Comparison of ENCODE assay signal across 20 mouse cellular contexts in genomic region chr3:81023568-81023967, GRCm38 (mm10). TPM values are rescaled to one million over a fixed set of nuclear protein-coding genes. Genes with fewer than 3 reads are reported as not detected.
DNase-seq lines count a peak whose midpoint lies in the region; ATAC-seq lines count a peak whose summit lies in the region.
"Had no signal": no experiment of that assay in that cellular context is flagged by ENCODE, and none has a peak within 500 bp of the region (broad histone marks: within the 10 kb centered on the region; RNA-seq: fewer than 3 reads in every experiment).

No protein-coding gene starts in this region.

- H3K36me3 ChIP-seq in neural tube, embryonic 11.5 days (ENCODE audit: control insufficient read depth, insufficient read depth, low read length), result no peaks in the 10 kb centered on the region
- H3K36me3 ChIP-seq in neural tube, embryonic 15.5 days, result no peaks in the 10 kb centered on the region
- H3K36me3 ChIP-seq in hindbrain, embryonic 12.5 days, result no peaks in the 10 kb centered on the region
- no peaks in the 10 kb centered on the region for H3K36me3 ChIP-seq in midbrain, embryonic 12.5 days
- H3K36me3 ChIP-seq: limb, embryonic 13.5 days; stomach, embryonic 15.5 days had no signal

- H3K4me3 ChIP-seq in neural tube, embryonic 11.5 days (ENCODE audit: low read depth, low read length), result no peak overlapping the region
- no peak overlapping the region for H3K4me3 ChIP-seq in neural tube, embryonic 15.5 days (replicated peaks)
- H3K4me3 ChIP-seq in hindbrain, embryonic 12.5 days, result no peak overlapping the region
- no peak overlapping the region for H3K4me3 ChIP-seq in midbrain, embryonic 12.5 days
- H3K4me3 ChIP-seq: heart, adult 2 months; limb, embryonic 13.5 days; stomach, embryonic 15.5 days had no signal

- no peak overlapping the region for H3K4me2 ChIP-seq in neural tube, embryonic 11.5 days (ENCODE audit: low read depth)
- no peak overlapping the region for H3K4me2 ChIP-seq in neural tube, embryonic 15.5 days
- H3K4me2 ChIP-seq in hindbrain, embryonic 12.5 days (replicated peaks), result no peak overlapping the region
- H3K4me2 ChIP-seq in midbrain, embryonic 12.5 days (replicated peaks), result no peak overlapping the region
- H3K4me2 ChIP-seq: limb, embryonic 13.5 days; stomach, embryonic 15.5 days had no signal

- no peaks in the 10 kb centered on the region for H3K9me3 ChIP-seq in neural tube, embryonic 11.5 days (ENCODE audit: control insufficient read depth, low read length)
- H3K9me3 ChIP-seq in neural tube, embryonic 15.5 days (replicated peaks), result no peaks in the 10 kb centered on the region
- H3K9me3 ChIP-seq in hindbrain, embryonic 12.5 days (replicated peaks), result no peaks in the 10 kb centered on the region
- H3K9me3 ChIP-seq in midbrain, embryonic 12.5 days, result no peaks in the 10 kb centered on the region
- H3K9me3 ChIP-seq: limb, embryonic 13.5 days; stomach, embryonic 15.5 days had no signal

- H3K27me3 ChIP-seq in neural tube, embryonic 11.5 days (ENCODE audit: control insufficient read depth, insufficient read depth, low read length), result no peaks in the 10 kb centered on the region
- H3K27me3 ChIP-seq in neural tube, embryonic 15.5 days (replicated peaks), result no peaks in the 10 kb centered on the region
- H3K27me3 ChIP-seq in hindbrain, embryonic 12.5 days, result no peaks in the 10 kb centered on the region
- no peaks in the 10 kb centered on the region for H3K27me3 ChIP-seq in midbrain, embryonic 12.5 days
- H3K27me3 ChIP-seq: stomach, embryonic 15.5 days had no signal

- H3K4me1 ChIP-seq in neural tube, embryonic 11.5 days (ENCODE audit: control insufficient read depth, insufficient read depth, low read length), result no peaks in the 10 kb centered on the region
- no peaks in the 10 kb centered on the region for H3K4me1 ChIP-seq in neural tube, embryonic 15.5 days
- no peaks in the 10 kb centered on the region for H3K4me1 ChIP-seq in hindbrain, embryonic 12.5 days
- H3K4me1 ChIP-seq in midbrain, embryonic 12.5 days, result no peaks in the 10 kb centered on the region
- H3K4me1 ChIP-seq: stomach, embryonic 15.5 days had no signal

- peak; percentile 57 for ATAC-seq in neural tube, embryonic 11.5 days (ENCODE audit: insufficient read depth, low FRiP score, low TSS enrichment)
- no peak for ATAC-seq in neural tube, embryonic 15.5 days (ENCODE audit: low FRiP score)
- ATAC-seq in hindbrain, embryonic 12.5 days (ENCODE audit: low FRiP score), result peak; percentile 78; the same call in 1 of the 2 replicates
- ATAC-seq in midbrain, embryonic 12.5 days (ENCODE audit: low FRiP score, low read depth), result peak; percentile 63; the same call in 1 of the 2 replicates
- ATAC-seq: intestine, embryonic 16.5 days had no signal

- no peak for DNase-seq in neural tube, embryonic 11.5 days (ENCODE audit: low spot score)
- no peak for DNase-seq in right cerebral cortex, postnatal 25 days
- no peak for DNase-seq in kidney, adult 9 months
- no peak for DNase-seq in liver
- DNase-seq: adrenal gland, postnatal 14 days; cerebellum, adult 11-12 months; cerebellum, postnatal 14 days; embryo, embryonic 11 days; gastrocnemius, postnatal 25 days; heart, adult 2 months; heart, postnatal 36 days; right cerebral cortex, postnatal 14 days; thymus, adult 2 months had no signal

- no peak overlapping the region for H3K27ac ChIP-seq in neural tube, embryonic 11.5 days (ENCODE audit: low read depth, low read length)
- H3K27ac ChIP-seq in neural tube, embryonic 15.5 days (replicated peaks), result no peak overlapping the region
- no peak overlapping the region for H3K27ac ChIP-seq in hindbrain, embryonic 12.5 days
- H3K27ac ChIP-seq in midbrain, embryonic 12.5 days (replicated peaks), result no peak overlapping the region
- H3K27ac ChIP-seq: heart, adult 2 months; limb, embryonic 13.5 days; liver, embryonic 14.5 days; stomach, embryonic 15.5 days had no signal

- 43% methylated on average over 1 of the region's 1 CpGs for WGBS in neural tube, embryonic 11.5 days
- WGBS in neural tube, embryonic 15.5 days, result 9% methylated on average over 1 of the region's 1 CpGs
- 30% methylated on average over 1 of the region's 1 CpGs for WGBS in hindbrain, embryonic 12.5 days
- WGBS in midbrain, embryonic 12.5 days, result 28% methylated on average over 1 of the region's 1 CpGs

- H3K9ac ChIP-seq in neural tube, embryonic 11.5 days (ENCODE audit: low read length), result no peak overlapping the region
- H3K9ac ChIP-seq in neural tube, embryonic 15.5 days (replicated peaks), result no peak overlapping the region
- no peak overlapping the region for H3K9ac ChIP-seq in hindbrain, embryonic 12.5 days
- H3K9ac ChIP-seq in midbrain, embryonic 12.5 days (replicated peaks), result no peak overlapping the region
- H3K9ac ChIP-seq: limb, embryonic 13.5 days; liver, embryonic 14.5 days; stomach, embryonic 15.5 days had no signal

RNA-seq across cellular contexts. Expression of gene Pdgfc, which starts 12.6 kb away (rescaled TPM):
- polyA plus RNA-seq in neural tube, embryonic 11.5 days (2014; fragmentation: Nextera tagmentation; extraction: Ambion mirVana), result 21.7 and 25.7 TPM in 2 replicates
- 4.2 and 5.8 TPM in 2 replicates for polyA plus RNA-seq in neural tube, embryonic 15.5 days (2015; fragmentation: Nextera tagmentation; extraction: Ambion mirVana)
- polyA plus RNA-seq in hindbrain, embryonic 12.5 days (2016; fragmentation: Nextera tagmentation; extraction: Ambion mirVana), result 16.2 and 18.5 TPM in 2 replicates
- 5.4 and 7.4 TPM in 2 replicates for polyA plus RNA-seq in midbrain, embryonic 12.5 days (2016; fragmentation: Nextera tagmentation; extraction: Ambion mirVana)
